Mouse (Mus musculus) spleen, adult 2 months (tissue): ENCODE results near the gene Stk11. TPM values are rescaled to one million over a fixed set of nuclear protein-coding genes. Genes with fewer than 3 reads are reported as not detected.

Experiments
- DNase-seq, 2 experiments: peaks; one replicate each; pipeline versions ENCODE4 v3.0.0 to v3.0.0-alpha.2; 2012 to 2021; ENCODE audit warnings: low spot score in 2 of 2, low read depth in 1 of 2
- H3K27ac ChIP-seq: fragments of 200-500 bp; 2 replicates; pipeline ENCODE4 v1.5.1; 2012; ENCODE audit warnings: low read length, inconsistent platforms; ENCODE audit not compliant: insufficient read depth
- H3K27me3 ChIP-seq: fragments of 200-500 bp; 2 replicates; pipeline ENCODE4 v1.6.1; 2012; ENCODE audit warnings: mild to moderate bottlenecking, moderate library complexity, low read length, inconsistent platforms; ENCODE audit not compliant: control insufficient read depth, insufficient read depth
- H3K36me3 ChIP-seq: fragments of 200-500 bp; 2 replicates; pipeline ENCODE4 v1.6.1; 2012; ENCODE audit warnings: mild to moderate bottlenecking, low read length, inconsistent platforms; ENCODE audit not compliant: control insufficient read depth, insufficient read depth
- H3K4me1 ChIP-seq: fragments of 200-500 bp; 2 replicates; pipeline ENCODE4 v1.6.1; 2011; ENCODE audit warnings: inconsistent platforms; ENCODE audit not compliant: control insufficient read depth, insufficient read depth, insufficient read length
- H3K4me3 ChIP-seq: fragments of 200-500 bp; 2 replicates; pipeline ENCODE4 v1.5.1; 2011; ENCODE audit warnings: mild to moderate bottlenecking, inconsistent platforms; ENCODE audit not compliant: insufficient read depth, insufficient read length; ENCODE audit errors: extremely low read depth
- CTCF ChIP-seq: fragments of 200-500 bp; IDR thresholded peaks from 2 replicates; pipeline ENCODE4 v1.5.1; 2011; ENCODE audit warnings: mild to moderate bottlenecking, inconsistent platforms; ENCODE audit not compliant: insufficient read depth, insufficient read length, insufficient replicate concordance; ENCODE audit errors: extremely low read depth
- POLR2A ChIP-seq: fragments of 200-500 bp; IDR thresholded peaks from 2 replicates; pipeline ENCODE4 v1.6.1; 2011; ENCODE audit warnings: low read depth, low read length, inconsistent platforms
- WGBS: fragments of 180-500 bp; shearing (Covaris S2); methylation state at CpG from one replicate; pipeline ENCODE4 v1.1.7; 2018; 5-methylcytosine and 5-hydroxymethylcytosine counted together
- polyA plus RNA-seq: library from polyadenylated mRNA; depleted of rRNA; stranded (reverse); fragments of >200 nt; gene quantifications from 2 replicates; pipeline ENCODE4 v1.2.3, GENCODE M21; 2012

Gene Stk11
- polyA plus RNA-seq, 1 experiment: 120 TPM

GRCm38 (mm10) chr10:80138553-80139438, 23.2 kb downstream of the Stk11 start, which contains the start of gene Atp5d:
TSS of gene Atp5d (plus strand) at chr10:80138632.
- Histone ChIP-seq H3K27me3 (peaks cover 10% of the 10 kb centered on the region; the same call in 1 of the 2 replicates), H3K4me1 (peaks cover 19% of the 10 kb centered on the region), H3K27ac (no peak within 1 kb of the TSS; the same call in 1 of the 2 replicates), H3K4me3 (peak within 1 kb of the TSS; percentile 58), H3K36me3 (peaks cover 1% of the 10 kb centered on the region; the same call in 1 of the 2 replicates)
- WGBS: under 1% methylated on average over 67 of the region's 94 CpGs
- DNase-seq: no peak
- TF ChIP-seq CTCF: no peak
- TF ChIP-seq POLR2A: no peak

- H3K4me3 ChIP-seq: peak overlapping the region; percentile 58
- H3K36me3 ChIP-seq: peaks cover 6% of the 10 kb centered on the region; the same call in 1 of the 2 replicates
- H3K4me1 ChIP-seq: peaks cover 19% of the 10 kb centered on the region
- TF ChIP-seq POLR2A (no peak), CTCF (no peak)
- DNase-seq: no peak
- 2% methylated on average over 10 of the region's 10 CpGs for WGBS
- H3K27me3 ChIP-seq: peaks cover 10% of the 10 kb centered on the region; the same call in 1 of the 2 replicates
- H3K27ac ChIP-seq: no peak overlapping the region
Observed at GRCm38 (mm10) chr10:80139439-80139775, 23.8 kb downstream of the Stk11 start.

- Histone ChIP-seq H3K27ac (no peak overlapping the region), H3K4me1 (peaks cover 19% of the 10 kb centered on the region), H3K36me3 (peaks cover 12% of the 10 kb centered on the region), H3K27me3 (peaks cover 10% of the 10 kb centered on the region; the same call in 1 of the 2 replicates), H3K4me3 (no peak overlapping the region)
- no peak for DNase-seq
- no peak for TF ChIP-seq POLR2A
- no peak for TF ChIP-seq CTCF
- 82% methylated on average over 11 of the region's 11 CpGs for WGBS
Observed at GRCm38 (mm10) chr10:80139975-80140665, 24.5 kb downstream of the Stk11 start.

DNA sequence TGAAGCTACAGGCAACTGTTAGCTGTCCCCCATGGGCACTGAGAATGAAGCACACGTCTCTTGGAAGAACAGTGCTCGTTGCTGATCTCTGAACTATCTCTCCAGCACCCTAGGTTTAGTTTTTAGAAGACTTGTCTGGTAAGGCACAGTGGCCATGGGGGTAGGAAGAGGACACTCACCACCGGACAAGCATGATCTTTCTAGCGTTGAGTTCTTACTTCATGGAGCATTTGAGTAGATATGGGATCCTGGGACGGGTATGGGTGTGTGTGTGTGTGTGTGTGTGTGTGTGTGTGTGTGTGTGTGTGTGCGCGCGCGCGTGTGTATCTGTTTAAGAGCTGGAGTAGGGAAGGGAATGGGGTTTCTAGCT, 25.0 kb downstream of the Stk11 start, which contains the start of gene Cbarp:
Gene Cbarp, minus strand, starts transcription at position 170 of the 370 bp plus-strand sequence.
- DNase-seq: no peak
- TF ChIP-seq CTCF (no peak), POLR2A (no peak)
- Histone ChIP-seq H3K4me3 (peak within 1 kb of the TSS; percentile 50; the same call in 1 of the 2 replicates), H3K27me3 (peaks cover 10% of the 10 kb centered on the region; the same call in 1 of the 2 replicates), H3K4me1 (peaks cover 19% of the 10 kb centered on the region), H3K36me3 (peaks cover 12% of the 10 kb centered on the region), H3K27ac (peak within 1 kb of the TSS; percentile 85)
- WGBS: 84% methylated on average over 10 of the region's 10 CpGs

DNA sequence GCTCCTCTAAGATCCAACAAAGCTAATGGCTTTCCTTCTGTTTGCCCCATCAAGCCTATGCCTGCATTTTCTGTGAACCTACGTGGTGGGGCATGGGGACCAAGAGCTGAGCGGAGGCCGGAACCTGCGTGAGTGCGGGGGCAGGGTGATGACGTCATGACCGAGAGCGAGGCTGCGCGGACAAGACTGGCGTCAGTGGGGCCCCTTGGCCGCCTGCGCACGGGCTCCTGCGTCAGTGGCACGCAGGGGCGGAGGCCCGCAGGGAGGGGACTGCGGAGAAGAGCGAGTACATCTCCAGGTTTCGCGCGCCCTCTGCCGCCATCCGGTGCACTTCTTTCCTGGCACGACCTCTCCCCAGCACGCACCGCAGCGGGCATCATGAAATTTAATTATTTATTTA, 25.6 kb downstream of the Stk11 start:
- H3K27me3 ChIP-seq: peaks cover 10% of the 10 kb centered on the region; the same call in 1 of the 2 replicates
- TF ChIP-seq CTCF (peak; percentile 68; the same call in 1 of the 2 replicates), POLR2A (no peak; the same call in 1 of the 2 replicates)
- peak; percentile 96 to 98 for DNase-seq
- peak overlapping the region; percentile 85 for H3K27ac ChIP-seq
- H3K36me3 ChIP-seq: peaks cover 12% of the 10 kb centered on the region
- under 1% methylated on average over 29 of the region's 29 CpGs for WGBS
- peak overlapping the region; percentile 50; the same call in 1 of the 2 replicates for H3K4me3 ChIP-seq
- H3K4me1 ChIP-seq: peaks cover 19% of the 10 kb centered on the region

DNA sequence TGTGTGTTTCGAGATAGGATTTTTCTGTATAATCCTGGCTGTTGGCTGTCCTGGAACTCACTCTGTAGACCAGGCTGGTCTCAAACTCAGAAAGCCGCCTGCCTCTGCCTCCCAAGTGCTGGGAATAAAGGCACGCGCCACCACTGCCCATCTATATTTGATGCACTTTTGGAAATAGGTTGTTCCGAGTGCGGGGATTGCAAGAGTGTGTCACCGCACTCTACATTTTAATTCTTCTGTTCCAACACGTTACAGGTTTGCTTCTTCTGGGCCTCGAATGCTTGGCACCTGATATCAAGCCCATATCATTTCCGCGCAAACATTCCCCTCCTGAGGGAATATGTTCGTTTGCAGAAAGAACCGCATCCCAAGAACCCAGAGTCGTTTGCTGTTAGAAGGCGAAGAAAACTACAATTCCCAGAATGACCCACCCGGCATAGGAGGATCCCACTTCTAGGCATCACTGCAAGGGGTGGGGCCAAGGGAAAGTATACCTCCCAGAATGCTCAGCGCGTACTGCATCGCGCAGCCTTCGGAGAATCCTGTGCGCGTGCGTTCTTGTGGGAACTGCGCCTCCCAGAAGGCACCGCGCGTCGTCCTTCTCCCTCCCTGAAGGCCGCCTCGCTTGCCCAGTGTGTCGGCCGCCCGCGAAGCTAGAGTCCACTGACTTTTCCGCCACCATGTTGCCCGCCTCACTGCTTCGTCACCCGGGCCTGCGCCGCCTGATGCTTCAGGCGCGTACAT, 26.4 kb downstream of the Stk11 start:
- Histone ChIP-seq H3K4me1 (peaks cover 19% of the 10 kb centered on the region), H3K36me3 (peaks cover 12% of the 10 kb centered on the region), H3K4me3 (peak overlapping the region; percentile 89), H3K27me3 (peaks cover 10% of the 10 kb centered on the region; the same call in 1 of the 2 replicates), H3K27ac (peak overlapping the region; percentile 92)
- TF ChIP-seq CTCF: no peak
- peak; percentile 68 for TF ChIP-seq POLR2A
- peak; percentile 94 to 95 for DNase-seq
- under 1% methylated on average over 43 of the region's 43 CpGs for WGBS
